Mouse (Mus musculus): Measurements from ENCODE around the gene Tbc1d20. TPM values are rescaled to one million over a fixed set of nuclear protein-coding genes. Genes with fewer than 3 reads are reported as not detected.
"Not testable (repeated sequence)": the region's sequence is repeated elsewhere in the genome, so short reads cannot be mapped to it uniquely, and the experiment has no call there.

Gene Tbc1d20
- polyA plus RNA-seq (2016; fragmentation: Nextera tagmentation; extraction: Ambion mirVana) = 35.3 and 40.3 TPM in 2 replicates

DNA sequence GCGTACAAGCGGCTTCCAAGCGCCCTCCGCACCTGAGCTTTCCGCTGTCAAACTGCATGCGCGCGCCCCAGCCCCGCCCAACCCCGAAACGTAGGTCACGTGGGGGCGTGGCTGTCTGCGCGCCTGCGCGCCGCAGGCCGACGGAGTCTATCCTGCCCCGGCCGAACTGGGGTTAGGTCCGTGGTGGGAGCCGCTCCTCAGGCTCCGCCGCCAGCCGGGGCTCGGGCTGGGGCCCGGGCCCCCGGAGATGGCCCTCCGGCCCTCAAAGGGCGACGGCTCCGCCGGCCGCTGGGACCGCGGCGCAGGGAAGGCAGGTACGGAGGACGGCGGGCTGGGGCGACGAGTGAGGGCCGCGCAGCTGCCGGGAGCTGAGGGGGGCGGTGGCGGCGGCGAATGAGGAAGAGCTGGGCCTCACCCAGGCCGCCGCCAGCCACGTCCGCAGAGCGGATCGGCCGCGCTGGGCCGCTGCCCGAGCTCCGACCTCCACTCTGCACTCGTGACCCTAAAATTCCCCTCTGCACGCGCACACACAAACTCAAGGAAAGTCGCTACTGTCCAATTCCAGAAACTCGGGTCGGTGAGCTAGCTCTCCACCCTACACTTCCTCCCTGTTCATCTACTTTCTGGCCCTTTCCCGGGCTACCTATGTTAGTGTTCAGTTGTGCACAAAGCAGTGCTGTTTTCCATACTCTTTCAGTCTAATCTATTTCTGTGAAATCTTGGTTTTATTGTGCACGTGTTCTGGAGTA is at the start of gene Tbc1d20:
TSS of gene Tbc1d20 (plus strand) at position 102 of the 749 bp plus-strand sequence.
- ATAC-seq (ENCODE audit: low FRiP score, low read depth) = peak; percentile 99
- 0 out of 2 replicates have a peak, but pooled peaks cover 5% of the 10 kb centered on the region for H3K36me3 ChIP-seq
- H3K27ac ChIP-seq (replicated peaks) = peak within 1 kb of the TSS; percentile 87
- WGBS = under 1% methylated on average over 48 of the region's 70 CpGs
- H3K27me3 ChIP-seq = no peaks in the 10 kb centered on the region
- H3K9ac ChIP-seq (replicated peaks) = peak within 1 kb of the TSS; percentile 95
- no peaks in the 10 kb centered on the region for H3K9me3 ChIP-seq
- peak within 1 kb of the TSS; percentile 86 for H3K4me2 ChIP-seq (replicated peaks)
- H3K4me3 ChIP-seq = peak within 1 kb of the TSS; percentile 97
- H3K4me1 ChIP-seq = peaks cover 20% of the 10 kb centered on the region

GRCm38 (mm10) chr2:152247213-152247612 is 46.4 kb upstream of the Tbc1d20 start:
- Histone ChIP-seq H3K9ac (replicated peaks) (no peak overlapping the region), H3K4me1 (no peaks in the 10 kb centered on the region), H3K4me3 (no peak overlapping the region), H3K4me2 (replicated peaks) (no peak overlapping the region), H3K36me3 (peaks cover 21% of the 10 kb centered on the region), H3K27ac (replicated peaks) (no peak overlapping the region), H3K27me3 (no peaks in the 10 kb centered on the region), H3K9me3 (no peaks in the 10 kb centered on the region)
- ATAC-seq (ENCODE audit: low FRiP score, low read depth) = no peak
- WGBS = 82% methylated on average over 1 of the region's 1 CpGs

DNA sequence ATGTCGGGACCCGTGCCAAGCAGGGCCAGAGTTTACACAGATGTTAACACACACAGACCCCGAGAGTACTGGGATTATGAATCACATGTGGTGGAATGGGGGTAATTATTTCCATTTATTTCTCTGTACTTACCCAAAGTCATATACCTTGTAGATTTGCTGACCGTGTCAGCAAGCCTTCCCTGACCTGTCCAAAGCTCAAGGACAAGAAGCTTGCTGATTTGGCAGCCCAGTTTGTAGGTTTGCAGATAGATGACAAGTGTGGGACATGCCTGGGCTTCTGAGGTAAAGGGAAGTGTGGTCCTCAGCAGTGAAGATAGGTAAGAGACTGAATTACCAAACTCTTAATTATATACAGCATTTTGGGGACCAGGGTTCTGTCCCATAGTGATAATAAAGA is 43.1 kb upstream of the Tbc1d20 start:
- no peaks in the 10 kb centered on the region for H3K9me3 ChIP-seq
- no peaks in the 10 kb centered on the region for H3K27me3 ChIP-seq
- no peak overlapping the region for H3K27ac ChIP-seq (replicated peaks)
- H3K4me3 ChIP-seq = no peak overlapping the region
- H3K4me1 ChIP-seq = no peaks in the 10 kb centered on the region
- no peak for ATAC-seq (ENCODE audit: low FRiP score, low read depth)
- no peak overlapping the region for H3K4me2 ChIP-seq (replicated peaks)
- WGBS = 85% methylated on average over 4 of the region's 4 CpGs
- no peak overlapping the region for H3K9ac ChIP-seq (replicated peaks)
- H3K36me3 ChIP-seq = peaks cover 43% of the 10 kb centered on the region

DNA sequence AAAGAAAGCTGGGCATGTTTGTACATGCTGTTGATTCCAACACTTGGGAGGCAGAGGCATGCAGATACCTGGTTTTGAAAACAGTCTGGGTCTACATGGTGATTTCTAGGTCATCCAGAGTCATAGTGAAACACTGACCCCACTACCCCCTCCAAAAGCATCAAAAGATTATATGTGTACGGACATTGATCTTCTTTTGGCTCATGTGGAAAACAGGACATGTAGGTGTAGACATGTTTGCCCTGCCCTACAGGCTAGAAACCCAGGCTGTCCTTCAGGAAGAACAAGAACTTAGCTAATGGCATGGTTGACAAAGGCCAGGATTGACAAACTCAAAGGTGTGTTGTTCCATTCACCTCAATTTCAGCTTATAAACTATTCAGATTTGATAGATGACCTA is 33.9 kb upstream of the Tbc1d20 start:
- Histone ChIP-seq H3K4me2 (replicated peaks) (no peak overlapping the region), H3K36me3 (peaks cover 74% of the 10 kb centered on the region), H3K27ac (replicated peaks) (no peak overlapping the region), H3K4me3 (no peak overlapping the region), H3K9ac (replicated peaks) (no peak overlapping the region), H3K4me1 (no peaks in the 10 kb centered on the region), H3K27me3 (no peaks in the 10 kb centered on the region), H3K9me3 (no peaks in the 10 kb centered on the region)
- ATAC-seq (ENCODE audit: low FRiP score, low read depth) = no peak
- WGBS = 94% methylated on average over 1 of the region's 1 CpGs

DNA sequence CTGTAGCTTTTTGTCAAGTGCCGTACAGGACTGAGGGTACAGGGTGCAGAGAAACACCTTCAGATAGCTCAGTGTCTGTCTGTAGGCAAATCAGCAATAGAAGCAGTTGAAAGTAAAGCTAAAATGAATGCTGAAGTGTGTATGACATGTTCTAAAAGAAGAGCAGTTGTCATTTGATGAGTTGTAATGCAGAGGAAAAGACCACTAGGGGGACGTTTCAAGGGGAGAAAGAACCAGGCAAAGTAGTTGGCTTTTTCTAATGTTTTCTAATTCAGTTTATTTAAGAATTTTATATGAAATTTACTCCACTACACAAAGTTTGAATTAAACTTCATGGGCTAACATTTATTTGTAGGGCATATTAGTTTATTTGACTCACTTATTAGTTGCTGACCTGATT is 20.0 kb upstream of the Tbc1d20 start:
- WGBS = 82% methylated on average over 2 of the region's 2 CpGs
- H3K36me3 ChIP-seq = peaks cover 81% of the 10 kb centered on the region
- no peaks in the 10 kb centered on the region for H3K4me1 ChIP-seq
- no peak overlapping the region for H3K27ac ChIP-seq (replicated peaks)
- ATAC-seq (ENCODE audit: low FRiP score, low read depth) = no peak
- H3K9me3 ChIP-seq = no peaks in the 10 kb centered on the region
- no peaks in the 10 kb centered on the region for H3K27me3 ChIP-seq
- no peak overlapping the region for H3K9ac ChIP-seq (replicated peaks)
- H3K4me3 ChIP-seq = no peak overlapping the region
- no peak overlapping the region for H3K4me2 ChIP-seq (replicated peaks)

DNA sequence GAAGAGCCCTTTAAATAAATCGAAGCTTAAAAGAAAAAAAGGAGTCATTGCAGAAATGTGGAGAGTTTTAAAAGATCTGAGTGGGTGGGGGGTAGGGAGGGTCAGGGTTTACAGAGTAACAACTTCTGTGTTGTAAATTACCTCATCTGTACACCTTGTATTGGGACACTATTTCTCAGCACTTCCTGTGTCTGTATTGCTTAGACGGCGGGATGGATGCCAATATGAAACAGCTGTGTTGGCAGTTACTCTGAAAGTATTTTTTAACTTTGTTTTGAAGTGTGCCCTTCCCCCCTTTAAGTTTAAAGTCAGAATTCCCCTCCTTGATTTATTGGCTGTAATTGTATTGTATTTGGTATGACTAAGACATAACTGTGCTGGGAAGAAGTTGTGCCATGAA is 12.2 kb upstream of the Tbc1d20 start:
- 92% methylated on average over 3 of the region's 3 CpGs for WGBS
- H3K36me3 ChIP-seq = peaks cover 81% of the 10 kb centered on the region
- no peak overlapping the region for H3K4me2 ChIP-seq (replicated peaks)
- H3K27ac ChIP-seq (replicated peaks) = no peak overlapping the region
- no peak for ATAC-seq (ENCODE audit: low FRiP score, low read depth)
- no peaks in the 10 kb centered on the region for H3K27me3 ChIP-seq
- H3K9me3 ChIP-seq = no peaks in the 10 kb centered on the region
- H3K4me3 ChIP-seq = no peak overlapping the region
- H3K4me1 ChIP-seq = no peaks in the 10 kb centered on the region
- H3K9ac ChIP-seq (replicated peaks) = no peak overlapping the region

DNA sequence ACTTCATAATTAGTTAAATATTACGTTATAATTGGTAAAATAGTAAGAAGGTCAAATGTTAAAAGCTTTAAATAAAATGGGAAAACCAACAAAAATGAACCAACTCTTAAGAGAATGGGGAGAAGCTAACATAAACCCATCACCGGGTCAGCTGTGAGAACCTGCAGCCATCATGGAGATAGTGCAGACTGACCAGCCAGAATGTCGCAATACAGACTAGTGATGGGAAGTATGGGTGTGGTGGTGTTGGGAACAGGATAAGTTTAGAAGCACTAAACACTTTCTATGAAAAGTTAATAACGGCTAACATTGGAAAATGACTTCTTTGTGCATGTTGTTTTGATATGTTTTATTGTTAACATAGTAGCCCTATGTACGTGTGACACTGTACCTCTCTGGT is 6.1 kb upstream of the Tbc1d20 start:
- Histone ChIP-seq H3K9me3 (no peaks in the 10 kb centered on the region), H3K4me1 (no peaks in the 10 kb centered on the region), H3K27ac (replicated peaks) (no peak overlapping the region), H3K9ac (replicated peaks) (no peak overlapping the region), H3K27me3 (no peaks in the 10 kb centered on the region), H3K4me3 (no peak overlapping the region), H3K36me3 (peaks cover 49% of the 10 kb centered on the region), H3K4me2 (replicated peaks) (no peak overlapping the region)
- WGBS = 90% methylated on average over 5 of the region's 5 CpGs
- ATAC-seq (ENCODE audit: low FRiP score, low read depth) = no peak

GRCm38 (mm10) chr2:152288046-152288445 is 5.6 kb upstream of the Tbc1d20 start:
- no peak for ATAC-seq (ENCODE audit: low FRiP score, low read depth)
- Histone ChIP-seq H3K27ac (replicated peaks) (no peak overlapping the region), H3K4me2 (replicated peaks) (no peak overlapping the region), H3K9ac (replicated peaks) (no peak overlapping the region), H3K36me3 (peaks cover 44% of the 10 kb centered on the region), H3K4me1 (0 out of 2 replicates have a peak, but pooled peaks cover under 1% of the 10 kb centered on the region), H3K4me3 (no peak overlapping the region), H3K9me3 (no peaks in the 10 kb centered on the region), H3K27me3 (no peaks in the 10 kb centered on the region)
- 83% methylated on average over 8 of the region's 8 CpGs for WGBS

DNA sequence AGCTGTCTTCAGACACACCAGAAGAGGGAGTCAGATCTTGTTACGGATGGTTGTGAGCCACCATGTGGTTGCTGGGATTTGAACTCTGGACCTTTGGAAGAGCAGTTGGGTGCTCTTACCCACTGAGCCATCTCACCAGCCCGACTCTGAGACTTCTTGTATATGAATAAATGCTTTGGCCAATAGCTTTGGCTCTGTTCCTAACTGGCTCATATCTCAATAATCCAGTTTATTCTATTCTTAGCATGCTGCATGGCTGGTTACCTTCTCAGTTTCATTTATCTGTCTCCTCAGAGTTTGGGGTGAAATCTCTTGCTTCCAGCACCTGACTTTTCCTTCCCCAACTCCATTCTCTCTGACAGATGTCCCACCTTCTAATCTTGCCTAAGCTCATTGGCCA is 4.0 kb upstream of the Tbc1d20 start:
- WGBS = 90% methylated on average over 2 of the region's 2 CpGs

DNA sequence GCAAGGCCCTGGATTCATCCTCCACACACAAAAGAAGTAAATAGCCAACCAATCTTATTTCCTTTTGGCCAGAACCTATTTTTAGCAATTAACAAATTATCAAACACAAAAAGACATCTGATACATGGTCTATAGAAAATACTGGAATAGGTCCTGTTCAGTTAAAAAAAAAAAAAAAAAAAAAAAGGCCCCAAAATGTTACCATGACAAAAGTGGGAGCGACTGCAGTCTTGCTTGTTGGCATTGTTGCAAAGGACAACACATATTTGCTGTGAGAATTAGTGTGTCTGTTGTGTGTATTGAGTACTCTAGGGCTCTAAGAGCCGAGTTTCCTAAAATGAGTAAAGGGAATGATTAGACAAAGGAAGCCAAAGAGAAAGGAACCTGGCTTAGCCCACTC is 1.2 kb upstream of the Tbc1d20 start:
- Histone ChIP-seq H3K9me3 (no peaks in the 10 kb centered on the region), H3K4me2 (replicated peaks) (no peak overlapping the region), H3K36me3 (peaks cover 9% of the 10 kb centered on the region; the same call in 1 of the 2 replicates), H3K27ac (replicated peaks) (no peak overlapping the region), H3K27me3 (no peaks in the 10 kb centered on the region), H3K4me3 (no peak overlapping the region), H3K9ac (replicated peaks) (no peak overlapping the region), H3K4me1 (peaks cover 20% of the 10 kb centered on the region)
- WGBS = 40% methylated on average over 2 of the region's 2 CpGs
- no peak for ATAC-seq (ENCODE audit: low FRiP score, low read depth)

More for the DNA sequence above, 4.0 kb upstream of the Tbc1d20 start:
- H3K4me3 ChIP-seq; H3K27me3 ChIP-seq; H3K4me2 ChIP-seq (replicated peaks); H3K27ac ChIP-seq (replicated peaks); ATAC-seq (ENCODE audit: low FRiP score, low read depth); H3K9ac ChIP-seq (replicated peaks); H3K9me3 ChIP-seq; H3K4me1 ChIP-seq: not testable (repeated sequence)
- peaks cover 29% of the 10 kb centered on the region for H3K36me3 ChIP-seq

GRCm38 (mm10) chr2:152293179-152293726 is 375 bp upstream of the Tbc1d20 start:
- H3K4me1 ChIP-seq = peaks cover 20% of the 10 kb centered on the region
- peak overlapping the region; percentile 95; the same call in 1 of the 2 replicates for H3K9ac ChIP-seq (replicated peaks)
- H3K9me3 ChIP-seq = no peaks in the 10 kb centered on the region
- peak; percentile 77 for ATAC-seq (ENCODE audit: low FRiP score, low read depth)
- WGBS = 2% methylated on average over 15 of the region's 15 CpGs
- peak overlapping the region; percentile 86 for H3K4me2 ChIP-seq (replicated peaks)
- no peak overlapping the region for H3K27ac ChIP-seq (replicated peaks)
- H3K4me3 ChIP-seq = peak overlapping the region; percentile 97
- no peaks in the 10 kb centered on the region for H3K27me3 ChIP-seq
- 0 out of 2 replicates have a peak, but pooled peaks cover 5% of the 10 kb centered on the region for H3K36me3 ChIP-seq

DNA sequence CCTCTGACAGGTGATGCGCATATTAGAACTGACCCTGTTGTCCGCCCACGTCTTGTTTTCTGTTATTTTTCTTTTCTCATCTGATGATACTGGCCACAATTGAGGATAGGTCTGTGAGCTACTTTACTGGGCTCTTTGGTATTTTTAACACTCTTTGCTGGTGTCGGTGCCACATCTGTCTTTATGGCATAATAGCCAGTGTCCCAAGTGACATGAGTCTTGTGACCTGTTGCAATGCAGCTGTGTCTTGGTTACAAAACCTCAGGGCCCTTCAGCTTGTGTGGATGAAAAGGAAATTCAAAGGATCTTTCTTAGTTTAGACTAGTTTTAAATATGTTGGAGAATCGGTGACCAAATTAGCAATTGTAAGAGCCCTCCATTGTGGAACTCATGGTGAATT is 913 bp downstream of the Tbc1d20 start:
- peak overlapping the region; percentile 86 for H3K4me2 ChIP-seq (replicated peaks)
- no peaks in the 10 kb centered on the region for H3K9me3 ChIP-seq
- ATAC-seq (ENCODE audit: low FRiP score, low read depth) = no peak
- H3K27me3 ChIP-seq = no peaks in the 10 kb centered on the region
- no peak overlapping the region for H3K27ac ChIP-seq (replicated peaks)
- peak overlapping the region; percentile 95 for H3K9ac ChIP-seq (replicated peaks)
- peak overlapping the region; percentile 97 for H3K4me3 ChIP-seq
- peaks cover 20% of the 10 kb centered on the region for H3K4me1 ChIP-seq
- WGBS = 44% methylated on average over 5 of the region's 5 CpGs
- H3K36me3 ChIP-seq = 0 out of 2 replicates have a peak, but pooled peaks cover 5% of the 10 kb centered on the region
